Mouse (Mus musculus) heart, postnatal 36 days (tissue): ENCODE results near the gene Rin3. TPM values are rescaled to one million over a fixed set of nuclear protein-coding genes. Genes with fewer than 3 reads are reported as not detected.

ENCODE experiments used
- DNase-seq, 2 experiments: peaks; one replicate each; pipeline ENCODE4 v3.0.0; 2021 to 2022
- intact Hi-C: fragments of 180-260 bp; cut with DNase I; formaldehyde crosslinking; loops from one replicate; pipeline ENCODE4 v1.15.1; 2025
- total RNA-seq, 2 experiments: library from RNA; stranded (reverse); gene quantifications; 2 replicates each; pipeline ENCODE4 v1.2.3; 2021

The Rin3 gene
- total RNA-seq, 2 experiments from 2014 or later = 13.7 to 21.0 TPM

- intact Hi-C loops = loop anchor here (5.0 kb wide), 1 partner anchor 38 kb away; no protein-coding TSS in a partner anchor
- DNase-seq = no peak
Observed at GRCm38 (mm10) chr12:102414686-102415085, 131.8 kb downstream of the Rin3 start.

- intact Hi-C loops = loop anchor here (5.0 kb wide), 1 partner anchor 36 kb away; no protein-coding TSS in a partner anchor
Observed at GRCm38 (mm10) chr12:102416391-102416837, 133.6 kb downstream of the Rin3 start.

GRCm38 (mm10) chr12:102416955-102417510 lies 134.2 kb downstream of the Rin3 start:
- intact Hi-C loops = loop anchor here (5.0 kb wide), 1 partner anchor 35 kb away; no protein-coding TSS in a partner anchor
- DNase-seq = no peak

More at GRCm38 (mm10) chr12:102416391-102416837, 133.6 kb downstream of the Rin3 start:
- peak; percentile 44 to 63 for DNase-seq

- DNase-seq = no peak
- intact Hi-C loops = loop anchor here (5.0 kb wide), 1 partner anchor 35 kb away; no protein-coding TSS in a partner anchor
Observed at GRCm38 (mm10) chr12:102417701-102418100, 134.9 kb downstream of the Rin3 start.

GRCm38 (mm10) chr12:102419544-102419943 lies 136.7 kb downstream of the Rin3 start:
- DNase-seq = no peak
- intact Hi-C loops = loop anchor here (1.0 to 5.0 kb wide), 2 partner anchors 20 to 33 kb away; partner anchors contain the start of gene Lgmn

- intact Hi-C loops = no loop called here
- DNase-seq = no peak
Observed at GRCm38 (mm10) chr12:102420168-102420890, 137.5 kb downstream of the Rin3 start.

GRCm38 (mm10) chr12:102422065-102422464 lies 139.2 kb downstream of the Rin3 start:
- intact Hi-C loops = no loop called here
- DNase-seq = peak; percentile 57 to 62

GRCm38 (mm10) chr12:102422623-102423320 lies 139.9 kb downstream of the Rin3 start:
- intact Hi-C loops = no loop called here
- no peak for DNase-seq

- DNase-seq = no peak
- intact Hi-C loops = no loop called here
Observed at GRCm38 (mm10) chr12:102423625-102424024, 140.8 kb downstream of the Rin3 start.

GRCm38 (mm10) chr12:102424456-102424855 lies 141.6 kb downstream of the Rin3 start:
- DNase-seq = no peak
- intact Hi-C loops = no loop called here

GRCm38 (mm10) chr12:102425048-102425578 lies 142.3 kb downstream of the Rin3 start:
- DNase-seq = no peak
- intact Hi-C loops = no loop called here

GRCm38 (mm10) chr12:102426285-102426684 lies 143.4 kb downstream of the Rin3 start:
- intact Hi-C loops = no loop called here
- DNase-seq = no peak

GRCm38 (mm10) chr12:102429656-102430055 lies 146.8 kb downstream of the Rin3 start:
- DNase-seq = no peak
- intact Hi-C loops = no loop called here

- no peak for DNase-seq
- intact Hi-C loops = no loop called here
Observed at GRCm38 (mm10) chr12:102430228-102430627, 147.4 kb downstream of the Rin3 start.

- intact Hi-C loops = no loop called here
- no peak for DNase-seq
Observed at GRCm38 (mm10) chr12:102432238-102432637, 149.4 kb downstream of the Rin3 start.

- no peak for DNase-seq
- intact Hi-C loops = no loop called here
Observed at GRCm38 (mm10) chr12:102434107-102434506, 151.3 kb downstream of the Rin3 start.

- DNase-seq = no peak
- intact Hi-C loops = no loop called here
Observed at GRCm38 (mm10) chr12:102436939-102437526, 154.2 kb downstream of the Rin3 start.

- intact Hi-C loops = no loop called here
- DNase-seq = no peak
Observed at GRCm38 (mm10) chr12:102437952-102438351, 155.1 kb downstream of the Rin3 start.

- intact Hi-C loops = loop anchor here (1.0 kb wide), 1 partner anchor 20 kb away; no protein-coding TSS in a partner anchor
- DNase-seq = no peak
Observed at GRCm38 (mm10) chr12:102438983-102439631, 156.3 kb downstream of the Rin3 start.

- intact Hi-C loops = loop anchor here (1.0 kb wide), 1 partner anchor 20 kb away; no protein-coding TSS in a partner anchor
- peak; percentile 96 to 98 for DNase-seq
Observed at GRCm38 (mm10) chr12:102439632-102440023, 156.8 kb downstream of the Rin3 start, which contains the start of gene Lgmn. Gene Lgmn (minus strand): TSS chr12:102439813.
